Mouse (Mus musculus): ENCODE measurements around the gene A3galt2. TPM values are rescaled to one million over a fixed set of nuclear protein-coding genes. Genes with fewer than 3 reads are reported as not detected.

The A3galt2 gene
- total RNA-seq, 2 experiments from 2014 or later = 0.20 to 0.26 TPM

DNA sequence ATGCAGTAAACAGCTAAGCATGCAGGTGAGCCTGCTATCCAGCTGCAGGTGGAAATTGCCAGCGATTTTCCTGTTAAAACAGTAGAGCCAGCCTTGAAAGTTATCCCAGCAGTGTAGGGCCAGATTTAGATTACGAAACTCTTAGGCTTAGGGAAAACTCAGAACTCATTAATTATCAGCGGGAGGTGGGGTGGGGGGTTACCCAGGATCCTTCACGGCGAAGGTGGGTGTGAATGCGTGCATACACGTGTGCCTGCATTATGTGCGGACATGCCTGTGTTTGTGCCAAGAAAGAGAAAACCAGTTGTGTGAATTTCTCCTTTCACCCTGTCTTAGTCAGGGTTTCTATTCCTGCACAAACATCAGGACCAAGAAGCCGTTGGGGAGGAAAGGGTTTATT, 38.4 kb upstream of the A3galt2 start:
- peak overlapping the region; percentile 88 for H3K27ac ChIP-seq
- no peak overlapping the region for H3K4me3 ChIP-seq
- TF ChIP-seq CTCF (conservative IDR thresholded peaks at IDR 0.05) = no peak
- no peak for DNase-seq (ENCODE audit: low spot score in 2 of 2)

DNA sequence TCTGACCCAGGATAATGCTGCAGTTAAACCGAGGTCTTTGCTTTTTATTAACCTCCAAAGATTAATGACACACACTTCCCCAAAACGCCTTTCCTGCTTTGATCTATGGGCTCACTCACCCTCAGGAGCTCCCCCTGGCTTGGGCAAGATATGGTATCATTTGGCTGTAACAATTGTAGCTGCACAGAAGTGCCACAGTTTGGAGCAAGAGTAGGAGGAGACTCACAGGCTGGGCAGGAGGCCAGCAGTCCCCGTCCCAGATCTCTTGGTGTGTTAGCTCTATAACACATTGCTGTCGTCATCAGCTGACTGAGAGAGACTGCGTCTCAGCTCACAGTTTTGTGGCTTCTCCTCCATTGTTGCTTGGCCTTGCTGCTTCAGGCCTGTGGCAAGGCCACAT, 35.1 kb upstream of the A3galt2 start:
- H3K27ac ChIP-seq = peak overlapping the region; percentile 59

DNA sequence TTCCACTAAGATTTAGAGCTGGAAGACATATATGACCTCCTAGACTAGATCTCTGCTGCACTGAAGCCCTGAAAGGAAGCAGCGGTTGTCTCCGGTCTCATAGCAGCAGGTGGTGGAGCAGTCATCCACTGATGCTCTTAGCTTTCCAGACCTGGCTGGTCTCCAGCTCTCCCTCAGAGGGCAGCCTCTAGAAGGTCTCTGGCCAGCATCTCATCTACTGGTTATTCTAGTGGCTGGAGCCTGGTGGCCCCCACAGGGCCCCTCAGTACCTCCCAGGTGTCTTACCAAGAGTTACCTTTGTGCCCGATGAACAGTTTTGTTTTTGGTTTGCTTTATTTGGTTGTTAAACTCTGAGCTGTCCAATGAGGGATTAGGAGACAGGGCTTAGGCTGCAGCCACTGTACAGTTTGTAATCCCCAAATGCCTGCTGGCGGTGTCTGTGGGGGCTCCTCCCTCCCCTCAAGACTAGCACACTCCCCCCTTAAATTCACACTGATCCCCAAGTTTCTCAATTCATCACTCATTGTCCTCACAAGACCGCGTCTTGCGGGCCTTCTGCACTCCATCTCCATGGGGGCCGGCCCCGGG, 34.0 kb upstream of the A3galt2 start:
- Histone ChIP-seq H3K27ac (no peak overlapping the region), H3K4me3 (no peak overlapping the region)
- no peak for DNase-seq (ENCODE audit: low spot score in 2 of 2)
- TF ChIP-seq CTCF (conservative IDR thresholded peaks at IDR 0.05) = no peak

More for the DNA sequence above, 35.1 kb upstream of the A3galt2 start:
- no peak overlapping the region for H3K4me3 ChIP-seq
- DNase-seq (ENCODE audit: low spot score in 2 of 2) = peak; percentile 57 to 79
- peak; percentile 48 for TF ChIP-seq CTCF (conservative IDR thresholded peaks at IDR 0.05)

DNA sequence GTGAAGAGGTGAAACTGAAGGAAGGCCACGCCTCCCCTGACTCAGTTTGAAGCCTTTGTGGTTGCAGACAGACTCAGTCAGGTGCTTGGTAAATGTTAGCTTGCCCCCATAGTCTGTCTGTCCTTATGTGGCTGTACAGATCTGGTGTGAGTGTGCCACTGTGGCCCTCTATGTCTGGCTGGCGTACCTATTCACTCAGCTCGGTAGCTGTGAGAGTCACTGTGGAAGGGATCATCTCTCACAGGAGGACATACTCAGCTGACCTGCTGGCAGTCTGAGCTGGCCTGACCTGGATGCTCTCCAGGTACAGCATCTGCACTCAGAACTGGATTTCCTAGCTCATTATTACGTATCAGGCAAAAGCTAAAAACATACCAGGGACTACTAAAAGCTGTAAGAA, 33.4 kb upstream of the A3galt2 start:
- no peak for TF ChIP-seq CTCF (conservative IDR thresholded peaks at IDR 0.05)
- Histone ChIP-seq H3K27ac (no peak overlapping the region), H3K4me3 (no peak overlapping the region)
- DNase-seq (ENCODE audit: low spot score in 2 of 2) = no peak

DNA sequence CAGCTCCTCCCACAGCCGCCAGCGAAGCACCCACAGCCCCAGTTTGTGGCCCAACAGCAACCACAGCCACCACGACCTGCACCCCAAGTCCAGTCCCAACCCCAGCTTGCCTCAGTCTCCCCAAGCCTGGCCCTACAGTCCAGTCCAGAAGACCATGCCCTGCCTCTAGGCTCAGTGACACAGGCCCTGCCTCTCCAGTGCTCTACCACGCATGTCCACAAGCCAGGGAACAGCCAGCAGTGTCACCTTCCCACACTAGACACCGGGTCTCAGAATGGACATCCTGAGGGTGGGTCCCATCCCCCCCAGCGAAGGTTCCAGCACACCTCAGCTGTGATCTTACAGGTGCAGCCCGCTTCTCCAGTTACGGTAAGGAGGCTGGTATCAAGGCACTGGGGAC, 32.2 kb upstream of the A3galt2 start:
- no peak for TF ChIP-seq CTCF (conservative IDR thresholded peaks at IDR 0.05)
- DNase-seq (ENCODE audit: low spot score in 2 of 2) = no peak
- H3K27ac ChIP-seq = no peak overlapping the region
- no peak overlapping the region for H3K4me3 ChIP-seq

DNA sequence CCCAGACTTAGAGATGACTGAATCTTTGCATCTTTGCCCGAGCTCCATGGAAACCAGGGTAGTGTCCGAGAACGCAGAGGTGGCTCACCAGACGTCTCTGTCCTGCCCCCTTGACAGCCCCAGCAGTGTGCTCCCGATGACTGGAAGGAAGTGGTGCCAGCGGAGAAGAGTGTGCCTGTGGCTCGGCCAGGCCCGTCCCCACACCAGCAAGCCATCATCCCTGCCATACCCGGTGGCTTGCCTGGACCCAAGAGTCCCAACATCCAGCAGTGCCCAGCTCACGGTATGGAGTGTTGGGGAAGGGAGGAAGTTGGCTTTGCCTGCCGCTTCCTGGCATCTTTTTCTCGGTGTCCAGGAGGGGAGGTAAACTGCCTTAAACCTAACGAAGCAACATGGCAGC, 31.7 kb upstream of the A3galt2 start:
- DNase-seq (ENCODE audit: low spot score in 2 of 2) = no peak
- peak overlapping the region; percentile 76 for H3K27ac ChIP-seq
- H3K4me3 ChIP-seq = no peak overlapping the region
- TF ChIP-seq CTCF (conservative IDR thresholded peaks at IDR 0.05) = no peak

DNA sequence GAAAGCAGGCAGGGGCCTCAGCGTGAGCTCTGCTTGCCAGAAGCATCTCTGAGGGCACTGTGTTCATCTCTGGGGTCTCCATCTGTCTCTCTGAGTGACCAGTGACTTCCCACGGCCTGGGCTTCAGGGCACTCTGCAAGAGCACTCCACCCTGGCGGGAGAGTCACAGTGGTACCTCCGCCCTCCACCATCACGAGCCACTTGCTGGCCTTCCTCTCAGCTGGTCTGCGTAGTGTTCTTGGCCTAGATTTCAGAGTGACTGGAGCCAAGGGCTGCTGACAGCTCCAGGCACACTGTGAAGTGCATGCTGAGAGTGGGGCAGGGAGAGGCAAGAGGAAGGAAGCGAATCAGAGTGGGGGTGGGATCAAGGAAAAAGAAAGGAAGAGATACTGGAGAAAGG, 31.1 kb upstream of the A3galt2 start:
- H3K4me3 ChIP-seq = no peak overlapping the region
- DNase-seq (ENCODE audit: low spot score in 2 of 2) = no peak
- H3K27ac ChIP-seq = peak overlapping the region; percentile 76
- no peak for TF ChIP-seq CTCF (conservative IDR thresholded peaks at IDR 0.05)

DNA sequence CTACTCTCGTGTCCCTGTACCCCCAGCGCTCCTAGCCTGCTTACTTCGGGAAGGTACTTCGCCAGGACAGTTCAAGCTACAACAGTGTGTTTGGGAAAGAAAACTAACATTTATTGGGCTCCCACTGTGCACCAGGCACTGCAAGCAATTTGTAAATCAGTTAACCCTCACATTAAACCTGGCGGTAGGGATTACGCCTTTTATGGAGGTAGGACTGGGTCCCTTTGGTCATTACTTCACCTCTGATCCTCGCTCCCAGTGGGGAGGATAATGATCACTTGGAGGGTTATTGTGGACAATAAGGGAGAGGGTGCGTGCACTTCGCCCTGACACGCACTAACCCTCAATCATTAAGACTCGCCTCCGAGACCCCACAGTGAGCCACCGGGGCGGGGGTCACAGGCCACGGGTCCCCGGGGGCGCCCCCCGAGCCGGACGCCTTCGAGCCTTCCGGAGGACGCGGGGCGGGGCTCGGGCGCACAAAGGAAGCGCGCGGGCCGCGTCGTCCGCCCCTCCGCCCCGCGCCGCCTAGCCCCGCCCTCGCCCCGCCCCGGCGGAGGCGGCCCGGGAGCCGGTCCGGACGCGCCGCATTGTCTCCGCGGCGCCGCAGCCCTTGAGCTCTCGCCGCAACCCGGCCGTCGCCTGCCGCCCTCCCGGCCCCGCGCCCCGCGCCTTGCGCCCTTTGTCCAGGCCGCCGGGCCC, 28.0 kb upstream of the A3galt2 start:
- H3K27ac ChIP-seq = peak overlapping the region; percentile 98
- peak; percentile 65 to 78 for DNase-seq (ENCODE audit: low spot score in 2 of 2)
- H3K4me3 ChIP-seq = peak overlapping the region; percentile 79
- no peak for TF ChIP-seq CTCF (conservative IDR thresholded peaks at IDR 0.05)

DNA sequence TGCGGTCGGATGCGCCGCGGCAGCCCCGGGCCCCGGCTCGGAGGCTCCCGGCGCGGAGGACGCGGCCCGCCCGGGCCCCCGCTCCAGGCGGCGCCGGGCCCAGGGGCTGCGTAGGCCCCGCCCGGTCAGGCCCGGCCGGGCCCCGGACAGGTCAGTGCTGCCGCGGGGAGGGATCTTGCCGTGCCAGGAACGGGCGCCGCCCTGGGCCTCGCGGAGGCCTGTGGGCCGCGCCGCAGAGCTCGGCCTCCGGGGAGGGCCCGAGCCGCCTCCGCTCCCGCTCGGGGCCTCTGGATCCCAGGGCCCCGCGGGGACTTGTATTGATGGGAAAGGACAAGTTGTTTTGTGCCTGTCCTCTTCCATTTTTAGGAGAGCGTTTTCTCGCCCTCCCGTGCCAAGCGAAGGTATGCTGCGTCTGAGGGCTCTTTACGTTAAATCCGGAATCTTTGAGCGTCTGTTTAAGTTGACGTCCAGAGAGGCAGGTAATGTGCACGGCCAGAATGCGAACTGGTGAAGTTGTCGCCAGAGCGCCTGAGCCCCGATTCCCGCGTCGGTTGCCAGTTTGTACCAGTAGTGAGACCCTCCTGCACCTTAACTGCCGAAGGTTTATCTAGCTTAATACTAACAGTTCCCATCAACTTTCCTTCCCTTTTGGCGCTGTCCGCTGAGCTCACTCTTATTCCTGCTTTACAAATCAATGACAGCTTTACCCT, 27.3 kb upstream of the A3galt2 start:
- DNase-seq (ENCODE audit: low spot score in 2 of 2) = no peak
- no peak for TF ChIP-seq CTCF (conservative IDR thresholded peaks at IDR 0.05)
- H3K27ac ChIP-seq = peak overlapping the region; percentile 98
- H3K4me3 ChIP-seq = peak overlapping the region; percentile 79

DNA sequence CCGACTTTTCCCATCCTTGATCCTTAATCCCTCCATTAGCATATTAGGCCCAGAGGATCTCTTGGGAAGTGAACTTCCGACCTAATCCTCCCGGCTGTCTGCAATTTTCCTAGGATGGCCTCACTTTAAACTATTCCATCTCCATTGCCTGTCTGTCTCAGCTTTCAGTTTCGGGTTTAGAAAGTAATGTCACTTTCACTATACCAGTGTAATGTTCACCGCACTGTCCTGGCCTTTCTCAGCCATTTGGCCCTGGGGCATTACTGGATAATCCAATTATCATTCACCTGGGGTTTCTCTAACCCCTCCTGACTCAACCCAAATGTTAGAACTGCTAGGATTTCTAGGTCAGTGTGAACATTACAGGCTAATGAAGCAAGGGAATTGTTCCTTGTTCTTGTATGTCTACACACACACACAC, 26.7 kb upstream of the A3galt2 start:
- peak overlapping the region; percentile 98 for H3K27ac ChIP-seq
- DNase-seq (ENCODE audit: low spot score in 2 of 2) = no peak
- peak overlapping the region; percentile 79 for H3K4me3 ChIP-seq
- TF ChIP-seq CTCF (conservative IDR thresholded peaks at IDR 0.05) = no peak

DNA sequence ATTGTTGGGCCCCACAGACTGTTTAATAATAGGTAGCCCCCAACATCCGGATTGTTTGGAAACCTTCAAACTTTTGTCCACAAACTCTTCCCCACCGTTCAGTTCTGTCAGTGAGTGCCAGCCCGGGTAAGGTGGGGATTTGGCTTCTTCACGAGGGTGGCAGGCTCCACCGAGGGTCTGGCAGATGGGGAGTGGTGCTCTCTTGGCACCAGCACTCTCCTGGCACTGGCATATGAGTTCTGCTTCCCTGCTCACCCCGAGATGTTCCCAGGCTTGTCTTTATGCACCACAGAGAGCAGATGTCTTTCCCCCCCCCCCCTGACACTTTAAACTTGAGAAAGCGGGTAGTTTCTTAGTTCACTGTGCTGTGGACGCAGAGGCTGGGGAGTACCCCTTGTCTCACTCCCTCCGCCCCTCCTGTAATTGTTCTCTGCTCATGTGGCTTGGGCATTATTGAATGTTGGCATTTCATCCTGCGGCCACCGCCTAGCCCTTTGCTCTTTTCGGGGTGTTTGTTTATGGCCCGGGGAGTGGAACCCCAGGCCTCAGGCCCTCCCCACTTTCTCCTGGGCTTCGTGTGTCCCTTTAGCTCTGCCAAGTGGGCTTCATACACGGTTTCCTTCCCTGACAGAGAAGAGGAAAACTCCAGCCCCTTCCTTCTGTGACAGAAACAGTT, 26.0 kb upstream of the A3galt2 start:
- TF ChIP-seq CTCF (conservative IDR thresholded peaks at IDR 0.05) = no peak
- DNase-seq (ENCODE audit: low spot score in 2 of 2) = no peak
- Histone ChIP-seq H3K4me3 (peak overlapping the region; percentile 79), H3K27ac (peak overlapping the region; percentile 98)

DNA sequence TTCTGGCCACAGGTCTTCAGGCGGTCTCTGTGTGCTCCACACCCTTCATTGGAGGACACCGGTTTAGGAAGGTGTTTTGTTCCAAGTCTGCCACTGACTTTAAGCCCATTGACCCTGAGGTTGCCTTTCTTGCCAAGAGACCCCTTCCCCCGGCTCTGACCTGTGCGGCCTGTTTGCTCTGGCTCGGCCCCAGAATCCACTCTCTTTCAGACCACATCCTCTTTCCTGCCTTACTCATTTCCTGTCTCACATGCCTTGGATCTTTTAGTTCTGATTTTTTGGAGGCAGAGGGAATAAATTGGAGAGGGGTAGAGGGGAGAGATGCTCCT, 25.5 kb upstream of the A3galt2 start:
- no peak for TF ChIP-seq CTCF (conservative IDR thresholded peaks at IDR 0.05)
- Histone ChIP-seq H3K4me3 (peak overlapping the region; percentile 79), H3K27ac (peak overlapping the region; percentile 98)
- DNase-seq (ENCODE audit: low spot score in 2 of 2) = no peak

DNA sequence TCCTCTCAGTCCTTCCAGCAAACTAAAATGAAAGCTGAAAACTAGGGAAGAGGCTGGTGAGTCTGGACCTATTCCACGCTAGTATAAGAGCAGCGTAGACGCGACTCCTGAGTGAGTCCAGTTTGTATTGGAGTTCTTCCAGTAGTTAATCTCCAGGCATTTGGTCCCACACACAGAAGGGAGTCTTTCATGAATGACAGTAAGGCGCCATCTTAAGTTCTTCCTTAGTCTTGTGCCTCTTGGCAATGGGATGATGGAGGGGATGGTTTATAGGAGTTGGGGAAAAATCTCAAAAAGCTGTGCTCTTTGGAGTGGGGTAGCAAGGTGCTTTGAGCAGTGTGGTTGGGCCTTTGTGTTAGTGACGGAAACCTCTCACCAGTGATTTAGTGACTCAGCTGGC, 24.9 kb upstream of the A3galt2 start:
- no peak for DNase-seq (ENCODE audit: low spot score in 2 of 2)
- no peak for TF ChIP-seq CTCF (conservative IDR thresholded peaks at IDR 0.05)
- Histone ChIP-seq H3K4me3 (peak overlapping the region; percentile 79), H3K27ac (peak overlapping the region; percentile 98; the same call in 1 of the 2 replicates)

Measured in layer of hippocampus, adult 2 months (tissue).